Mouse (Mus musculus) MEL (cell line): ENCODE results near the gene Slc25a42. TPM values are rescaled to one million over a fixed set of nuclear protein-coding genes. Genes with fewer than 3 reads are reported as not detected.

Experiments
- DNase-seq: peaks from one replicate; pipeline ENCODE4 v3.0.0; 2011; ENCODE audit warnings: low read depth, low spot score
- H3K27ac ChIP-seq: 2 replicates; pipeline ENCODE4 v1.5.1; 2012; ENCODE audit warnings: low read depth, mild to moderate bottlenecking, control low read depth, low read length, moderate library complexity; ENCODE audit not compliant: control insufficient read depth
- H3K27me3 ChIP-seq, 2 experiments: fragments of 150-350 bp in 1 of 2; sonication (generic) in 1 of 2; 2 replicates each; pipeline ENCODE4 v1.6.1; 2012; ENCODE audit warnings: low read length in 2 of 2, mild to moderate bottlenecking in 2 of 2, improper control_type of control experiment in 1 of 2, moderate library complexity in 1 of 2; ENCODE audit not compliant: insufficient read depth in 2 of 2, control insufficient read depth in 1 of 2
- H3K36me3 ChIP-seq, 2 experiments: 2 replicates each; pipeline ENCODE4 v1.6.1; 2012 to 2014; ENCODE audit warnings: low read length in 2 of 2, improper control_type of control experiment in 1 of 2, inconsistent platforms in 1 of 2, mild to moderate bottlenecking in 1 of 2; ENCODE audit not compliant: insufficient read depth in 2 of 2, control insufficient read depth in 1 of 2
- H3K4me1 ChIP-seq, 2 experiments: fragments of 150-350 bp in 1 of 2; sonication (generic) in 1 of 2; 2 replicates each; pipeline ENCODE4 v1.6.1; 2012; ENCODE audit warnings: low read length in 2 of 2, improper control_type of control experiment in 1 of 2, mild to moderate bottlenecking in 1 of 2; ENCODE audit not compliant: insufficient read depth in 2 of 2, control insufficient read depth in 1 of 2
- H3K4me3 ChIP-seq, 2 experiments: fragments of 150-350 bp in 1 of 2; sonication (generic) in 1 of 2; 2 replicates each; pipeline ENCODE4 v1.5.1; 2012; ENCODE audit warnings: low read depth in 2 of 2, low read length in 2 of 2, mild to moderate bottlenecking in 2 of 2, moderate library complexity in 2 of 2, control low read depth in 1 of 2, improper control_type of control experiment in 1 of 2; ENCODE audit not compliant: control insufficient read depth in 1 of 2, insufficient read depth in 1 of 2
- H3K79me2 ChIP-seq: 2 replicates; pipeline ENCODE4 v1.6.1; 2012; ENCODE audit warnings: mild to moderate bottlenecking, low read length, moderate library complexity; ENCODE audit not compliant: control insufficient read depth, poor library complexity, insufficient read depth
- H3K9ac ChIP-seq: 2 replicates; pipeline ENCODE4 v1.6.1; 2012; ENCODE audit warnings: low read depth, mild to moderate bottlenecking, control low read depth, low read length, moderate library complexity; ENCODE audit not compliant: control insufficient read depth, poor library complexity, severe bottlenecking
- H3K9me3 ChIP-seq: fragments of 150-350 bp; sonication (generic); replicated peaks from 2 replicates; pipeline ENCODE4 v1.6.1; 2012; ENCODE audit warnings: mild to moderate bottlenecking, low read length, improper control_type of control experiment, moderate library complexity; ENCODE audit not compliant: insufficient read depth
- CTCF ChIP-seq, 3 experiments: IDR thresholded peaks in 2 of 3; conservative IDR thresholded peaks in 1 of 3; 2 replicates each; pipeline ENCODE4 v1.5.1; 2011 to 2012; ENCODE audit warnings: low read length in 3 of 3, low read depth in 2 of 3, mild to moderate bottlenecking in 2 of 3, improper control_type of control experiment in 1 of 3, inconsistent platforms in 1 of 3, mixed read lengths in 1 of 3, moderate library complexity in 1 of 3; ENCODE audit not compliant: control insufficient read depth in 1 of 3, insufficient read depth in 1 of 3, poor library complexity in 1 of 3, severe bottlenecking in 1 of 3
- ELF1 ChIP-seq: IDR thresholded peaks from 2 replicates; pipeline ENCODE4 v1.6.1; 2014; ENCODE audit warnings: low read depth, mild to moderate bottlenecking, inconsistent platforms, low read length, improper control_type of control experiment, moderate library complexity
- EP300 ChIP-seq, 2 experiments: IDR thresholded peaks; 2 replicates each; pipeline ENCODE4 v1.6.1; 2011; ENCODE audit warnings: improper control_type of control experiment in 2 of 2, low read length in 2 of 2, low read depth in 1 of 2, mild to moderate bottlenecking in 1 of 2
- ETS1 ChIP-seq: IDR thresholded peaks from 2 replicates; pipeline ENCODE4 v1.6.1; 2012; ENCODE audit warnings: low read depth, mild to moderate bottlenecking, inconsistent platforms, low read length, improper control_type of control experiment, moderate library complexity
- HCFC1 ChIP-seq: IDR thresholded peaks from 2 replicates; pipeline ENCODE4 v1.6.1; 2012; ENCODE audit warnings: low read depth, mild to moderate bottlenecking, inconsistent platforms, low read length, improper control_type of control experiment, moderate library complexity
- JUND ChIP-seq: IDR thresholded peaks from 2 replicates; pipeline ENCODE4 v1.6.1; 2011; ENCODE audit warnings: low read depth, mild to moderate bottlenecking, improper control_type of control experiment, low read length
- KAT2A ChIP-seq: conservative IDR thresholded peaks from 2 replicates; pipeline ENCODE4 v1.6.1; 2012; ENCODE audit warnings: low read depth, low read length, improper control_type of control experiment, inconsistent platforms
- NRF1 ChIP-seq: IDR thresholded peaks from 2 replicates; pipeline ENCODE4 v1.6.1; 2014; ENCODE audit warnings: low read depth, mild to moderate bottlenecking, inconsistent platforms, low read length, improper control_type of control experiment, moderate library complexity; ENCODE audit not compliant: poor library complexity, insufficient read depth, severe bottlenecking
- POLR2A ChIP-seq, 2 experiments: IDR thresholded peaks; 2 replicates each; pipeline ENCODE4 v1.6.1; 2011 to 2012; ENCODE audit warnings: low read length in 2 of 2, mild to moderate bottlenecking in 2 of 2, control low read depth in 1 of 2, improper control_type of control experiment in 1 of 2, low read depth in 1 of 2, moderate library complexity in 1 of 2; ENCODE audit not compliant: control insufficient read depth in 1 of 2, insufficient read depth in 1 of 2, poor library complexity in 1 of 2
- POLR2AphosphoS2 ChIP-seq: IDR thresholded peaks from 2 replicates; pipeline ENCODE4 v1.6.1; 2011; ENCODE audit warnings: low read length, improper control_type of control experiment
- POLR2AphosphoS5 ChIP-seq: IDR thresholded peaks from 2 replicates; pipeline ENCODE4 v1.6.1; 2012; ENCODE audit warnings: low read depth, borderline replicate concordance, mild to moderate bottlenecking, inconsistent platforms, low read length, moderate library complexity, mixed read lengths
- RAD21 ChIP-seq: IDR thresholded peaks from 2 replicates; pipeline ENCODE4 v1.6.1; 2011; ENCODE audit warnings: mild to moderate bottlenecking, low read depth, low read length, improper control_type of control experiment
- RCOR1 ChIP-seq: IDR thresholded peaks from 2 replicates; pipeline ENCODE4 v1.6.1; 2012; ENCODE audit warnings: low read depth, mild to moderate bottlenecking, inconsistent platforms, low read length, improper control_type of control experiment
- UBTF ChIP-seq: IDR thresholded peaks from 2 replicates; pipeline ENCODE4 v1.6.1; 2012; ENCODE audit warnings: low read depth, mild to moderate bottlenecking, inconsistent platforms, low read length, improper control_type of control experiment, moderate library complexity, borderline replicate concordance; ENCODE audit not compliant: insufficient read depth
- USF1 ChIP-seq: IDR thresholded peaks from 2 replicates; pipeline ENCODE4 v1.6.1; 2014; ENCODE audit warnings: low read depth, mild to moderate bottlenecking, inconsistent platforms, low read length, improper control_type of control experiment, moderate library complexity
- USF2 ChIP-seq, 2 experiments: IDR thresholded peaks; 2 replicates each; pipeline ENCODE4 v1.6.1; 2011 to 2012; ENCODE audit warnings: improper control_type of control experiment in 2 of 2, low read length in 2 of 2, borderline replicate concordance in 1 of 2, inconsistent platforms in 1 of 2, low read depth in 1 of 2, mild to moderate bottlenecking in 1 of 2; ENCODE audit not compliant: insufficient read depth in 1 of 2
- ZKSCAN1 ChIP-seq: IDR thresholded peaks from 2 replicates; pipeline ENCODE4 v1.6.1; 2012; ENCODE audit warnings: low read depth, mild to moderate bottlenecking, inconsistent platforms, low read length, improper control_type of control experiment, moderate library complexity
- ZNF384 ChIP-seq: IDR thresholded peaks from 2 replicates; pipeline ENCODE4 v1.6.1; 2012; ENCODE audit warnings: low read depth, mild to moderate bottlenecking, inconsistent platforms, low read length, improper control_type of control experiment
- polyA plus RNA-seq, 2 experiments: library from polyadenylated mRNA; stranded (reverse) in 1 of 2; unstranded in 1 of 2; fragments of >175 nt in 1 of 2; fragments of >200 nt in 1 of 2; gene quantifications; 2 replicates each; pipeline versions ENCODE4 v1.2.1 to v1.2.4; 2012; ENCODE audit warnings: low replicate concordance in 2 of 2, low read depth in 1 of 2; ENCODE audit not compliant: insufficient read length in 2 of 2, insufficient read depth in 1 of 2, missing spikeins in 1 of 2
- total RNA-seq: library from RNA; depleted of rRNA; stranded (reverse); fragments of 300-350 nt; gene quantifications from 2 replicates; pipeline ENCODE4 v1.2.3, GENCODE M21; 2012

Gene Slc25a42
- total and polyA plus RNA-seq, 3 experiments: 5.2 to 12.1 TPM; not detected in 1

DNA sequence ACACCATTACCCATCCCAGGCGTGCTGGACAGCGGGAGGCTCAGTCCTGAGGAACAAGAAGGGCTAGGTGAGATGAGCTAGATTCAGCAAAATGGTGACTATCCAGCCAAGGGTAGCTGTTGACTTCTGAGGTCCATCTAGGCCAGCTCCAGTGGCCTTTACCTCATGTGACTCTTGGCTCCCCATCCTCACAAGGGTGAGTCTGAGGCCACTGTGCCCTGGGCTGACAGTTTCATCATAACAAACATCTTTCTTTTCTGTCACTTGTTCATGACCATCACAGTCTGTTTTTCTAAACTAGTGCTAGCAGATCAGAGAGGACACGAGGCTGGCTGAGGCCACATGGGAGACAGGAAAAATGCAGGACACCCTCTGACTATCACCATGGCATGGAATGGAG is 17.9 kb downstream of the Slc25a42 start:
- DNase-seq: no peak
- Histone ChIP-seq H3K9me3 (no peaks in the 10 kb centered on the region), H3K36me3 (no peaks in the 10 kb centered on the region; a peak in 1 of 4 replicates), H3K79me2 (peaks cover 2% of the 10 kb centered on the region; the same call in 1 of the 2 replicates), H3K27ac (no peak overlapping the region), H3K9ac (no peak overlapping the region), H3K4me1 (no peaks in the 10 kb centered on the region), H3K27me3 (no peaks in the 10 kb centered on the region), H3K4me3 (no peak overlapping the region)
- TF ChIP-seq UBTF: no peak
- no peak for TF ChIP-seq POLR2AphosphoS5
- TF ChIP-seq CTCF (IDR thresholded peaks at IDR 0.05 in 2 of 3, conservative IDR thresholded peaks at IDR 0.05 in 1 of 3; ENCODE audit: control insufficient read depth in 1 of 3, insufficient read depth in 1 of 3, low read depth in 2 of 3, low read length in 3 of 3, poor library complexity in 1 of 3, severe bottlenecking in 1 of 3): no peak
- TF ChIP-seq ZNF384: no peak
- TF ChIP-seq ELF1: no peak
- no peak for TF ChIP-seq RCOR1
- no peak for TF ChIP-seq POLR2A (IDR thresholded peaks at IDR 0.05; ENCODE audit: control insufficient read depth in 1 of 2, insufficient read depth in 1 of 2, low read depth in 1 of 2, low read length in 2 of 2, poor library complexity in 1 of 2)
- TF ChIP-seq POLR2AphosphoS2: no peak

- H3K9me3 ChIP-seq: no peaks in the 10 kb centered on the region
- no peak overlapping the region for H3K4me3 ChIP-seq
- no peaks in the 10 kb centered on the region for H3K27me3 ChIP-seq
- H3K4me1 ChIP-seq: no peaks in the 10 kb centered on the region
- peaks cover 2% of the 10 kb centered on the region; the same call in 1 of the 2 replicates for H3K79me2 ChIP-seq
- no peak for TF ChIP-seq NRF1
- no peak for TF ChIP-seq EP300 (IDR thresholded peaks at IDR 0.05; ENCODE audit: low read depth in 1 of 2, low read length in 2 of 2)
- no peak for TF ChIP-seq KAT2A
- TF ChIP-seq ELF1: no peak
- TF ChIP-seq USF2 (IDR thresholded peaks at IDR 0.05; ENCODE audit: borderline replicate concordance in 1 of 2, insufficient read depth in 1 of 2, low read depth in 1 of 2, low read length in 2 of 2): no peak
- no peak for TF ChIP-seq RAD21
- no peak for TF ChIP-seq USF1
- TF ChIP-seq HCFC1: no peak
- no peak for TF ChIP-seq ZKSCAN1
- no peak for TF ChIP-seq ETS1
- no peak for TF ChIP-seq JUND
- H3K9ac ChIP-seq: no peak overlapping the region
- H3K27ac ChIP-seq: no peak overlapping the region
- no peaks in the 10 kb centered on the region; a peak in 2 of 4 replicates for H3K36me3 ChIP-seq
- DNase-seq: no peak
Observed at GRCm38 (mm10) chr8:70193238-70193637, 18.9 kb downstream of the Slc25a42 start.
